Comparison of ENCODE assay signal across 8 mouse cellular contexts in genomic region chr5:135994335-135994724, GRCm38 (mm10). TPM values are rescaled to one million over a fixed set of nuclear protein-coding genes. Genes with fewer than 3 reads are reported as not detected.
DNase-seq lines count a peak whose midpoint lies in the region; ATAC-seq and TF ChIP-seq lines count a peak whose summit lies in the region.
"Had no signal": no experiment of that assay in that cellular context is flagged by ENCODE, and none has a peak within 500 bp of the region (broad histone marks: within the 10 kb centered on the region; RNA-seq: fewer than 3 reads in every experiment).

No protein-coding gene starts in this region.

- TF ChIP-seq CTCF in layer of hippocampus, adult 2 months (conservative IDR thresholded peaks at IDR 0.05), result no peak
- no peak for TF ChIP-seq CTCF in midbrain, postnatal 0 days (IDR thresholded peaks at IDR 0.05)

- no peak overlapping the region for H3K9ac ChIP-seq in forebrain, embryonic 11.5 days (ENCODE audit: low read length)
- no peak overlapping the region for H3K9ac ChIP-seq in intestine, embryonic 16.5 days (ENCODE audit: low read depth, low read length)
- H3K9ac ChIP-seq in midbrain, postnatal 0 days (replicated peaks; ENCODE audit: low read length, poor library complexity, severe bottlenecking), result no peak overlapping the region

- H3K27me3 ChIP-seq in forebrain, embryonic 11.5 days (ENCODE audit: control insufficient read depth, insufficient read depth, low read length), result no peaks in the 10 kb centered on the region
- no peaks in the 10 kb centered on the region for H3K27me3 ChIP-seq in intestine, embryonic 16.5 days (replicated peaks; ENCODE audit: control insufficient read depth, insufficient read depth, low read length)
- no peaks in the 10 kb centered on the region for H3K27me3 ChIP-seq in midbrain, postnatal 0 days (ENCODE audit: insufficient read depth, low read length)

- ATAC-seq in forebrain, embryonic 11.5 days (replicated peaks; ENCODE audit: low FRiP score), result peak; percentile 55
- ATAC-seq in intestine, embryonic 16.5 days, result peak; percentile 1; the same call in 1 of the 2 replicates
- 0 out of 2 replicates have a peak, but pooled peaks have one; percentile 18 for ATAC-seq in midbrain, postnatal 0 days (ENCODE audit: low FRiP score)

- H3K4me1 ChIP-seq in forebrain, embryonic 11.5 days (replicated peaks; ENCODE audit: control insufficient read depth, insufficient read depth, low read length), result peaks cover 5% of the 10 kb centered on the region; the same call in 1 of the 2 replicates
- peaks cover 6% of the 10 kb centered on the region for H3K4me1 ChIP-seq in intestine, embryonic 16.5 days (ENCODE audit: control insufficient read depth, insufficient read depth, low read length)
- H3K4me1 ChIP-seq in midbrain, postnatal 0 days (ENCODE audit: insufficient read depth, low read length), result peaks cover 11% of the 10 kb centered on the region; the same call in 1 of the 2 replicates

- H3K9me3 ChIP-seq in forebrain, embryonic 11.5 days (ENCODE audit: control insufficient read depth, low read length), result no peaks in the 10 kb centered on the region
- H3K9me3 ChIP-seq in intestine, embryonic 16.5 days (ENCODE audit: control insufficient read depth, low read length), result no peaks in the 10 kb centered on the region
- no peaks in the 10 kb centered on the region for H3K9me3 ChIP-seq in midbrain, postnatal 0 days (ENCODE audit: low read length)

- no peak overlapping the region for H3K4me2 ChIP-seq in forebrain, embryonic 11.5 days (ENCODE audit: low read depth, low read length, severe bottlenecking)
- H3K4me2 ChIP-seq in intestine, embryonic 16.5 days (ENCODE audit: low read depth, low read length), result no peak overlapping the region
- 0 out of 2 replicates have a peak overlapping the region, but pooled peaks have one; percentile 1 for H3K4me2 ChIP-seq in midbrain, postnatal 0 days (ENCODE audit: low read depth, low read length, poor library complexity, severe bottlenecking)

- WGBS in forebrain, embryonic 11.5 days, result 65% methylated on average over 8 of the region's 8 CpGs
- WGBS in intestine, embryonic 16.5 days, result 62% methylated on average over 8 of the region's 8 CpGs
- WGBS in midbrain, postnatal 0 days, result 61% methylated on average over 8 of the region's 8 CpGs

- H3K27ac ChIP-seq in layer of hippocampus, adult 2 months, result peak overlapping the region; percentile 96
- H3K27ac ChIP-seq in forebrain, embryonic 11.5 days (ENCODE audit: low read depth, low read length), result no peak overlapping the region
- H3K27ac ChIP-seq in intestine, embryonic 16.5 days (ENCODE audit: low read length), result no peak overlapping the region
- peak overlapping the region; percentile 85; the same call in 1 of the 2 replicates for H3K27ac ChIP-seq in midbrain, postnatal 0 days (ENCODE audit: low read depth, low read length)

- peak overlapping the region; percentile 70 for H3K4me3 ChIP-seq in layer of hippocampus, adult 2 months
- peak overlapping the region; percentile 73 for H3K4me3 ChIP-seq in forebrain, embryonic 11.5 days (ENCODE audit: low read depth, low read length)
- H3K4me3 ChIP-seq in intestine, embryonic 16.5 days (ENCODE audit: low read length), result peak overlapping the region; percentile 92
- H3K4me3 ChIP-seq in midbrain, postnatal 0 days (ENCODE audit: low read depth, low read length), result peak overlapping the region; percentile 71

- DNase-seq in layer of hippocampus, adult 2 months (ENCODE audit: low spot score in 2 of 2), result no peak
- DNase-seq in layer of hippocampus, postnatal 25 days (ENCODE audit: extremely low spot score in 1 of 2, low spot score in 1 of 2), result no peak
- no peak for DNase-seq in forebrain, embryonic 11.5 days (ENCODE audit: low spot score)
- DNase-seq in midbrain, postnatal 0 days (ENCODE audit: low spot score), result no peak
- DNase-seq in c-Kit-positive CD71-positive TER-119-positive erythroid progenitor cells, embryonic 14.5 days (ENCODE audit: low spot score), result no peak
- DNase-seq in testis, postnatal 14 days (ENCODE audit: low spot score), result no peak

- peaks cover 3% of the 10 kb centered on the region for H3K36me3 ChIP-seq in forebrain, embryonic 11.5 days (ENCODE audit: control insufficient read depth, insufficient read depth, low read length)
- H3K36me3 ChIP-seq in intestine, embryonic 16.5 days (ENCODE audit: control insufficient read depth, insufficient read depth, low read length), result 0 out of 2 replicates have a peak, but pooled peaks cover 5% of the 10 kb centered on the region
- H3K36me3 ChIP-seq in midbrain, postnatal 0 days (ENCODE audit: insufficient read depth, low read length), result no peaks in the 10 kb centered on the region

RNA-seq across cellular contexts. Expression of gene Dtx2, which starts 0.3 kb away (rescaled TPM):
- total RNA-seq in layer of hippocampus, adult 2 months (2021), result 1 to 10 TPM; 8.0 to 8.3 TPM
- 1 to 10 TPM; 7.8 to 8.2 TPM for total RNA-seq in layer of hippocampus, postnatal 25 days (2021)
- 35.4 and 37.0 TPM in 2 replicates for polyA plus RNA-seq in forebrain, embryonic 11.5 days (2014; fragmentation: Nextera tagmentation; extraction: Ambion mirVana)
- 20.6 and 21.6 TPM in 2 replicates for polyA plus RNA-seq in intestine, embryonic 16.5 days (2015; fragmentation: Nextera tagmentation; extraction: Ambion mirVana)
- total RNA-seq in midbrain, postnatal 0 days (2014; rRNA removed), result 22.3 and 25.4 TPM in 2 replicates
- polyA plus RNA-seq in midbrain, postnatal 0 days (2015; fragmentation: Nextera tagmentation; extraction: Ambion mirVana), result 20.1 and 20.5 TPM in 2 replicates

RNA-seq across cellular contexts. Expression of gene Zp3, which starts 14.4 kb away (rescaled TPM):
- total RNA-seq in layer of hippocampus, adult 2 months (2021), result not detected
- not detected for total RNA-seq in layer of hippocampus, postnatal 25 days (2021)
- polyA plus RNA-seq in forebrain, embryonic 11.5 days (2014; fragmentation: Nextera tagmentation; extraction: Ambion mirVana), result not detected in 2 replicates
- polyA plus RNA-seq in intestine, embryonic 16.5 days (2015; fragmentation: Nextera tagmentation; extraction: Ambion mirVana), result 0.68 and 1.5 TPM in 2 replicates
- 0.99 TPM in 1 of 2 replicates, not detected in the other for total RNA-seq in midbrain, postnatal 0 days (2014; rRNA removed)
- polyA plus RNA-seq in midbrain, postnatal 0 days (2015; fragmentation: Nextera tagmentation; extraction: Ambion mirVana), result 0.21 and 0.27 TPM in 2 replicates
- polyA plus RNA-seq: large intestine, adult 2 months had no signal

RNA-seq across cellular contexts. Expression of gene Ssc4d, which starts 20.0 kb away (rescaled TPM):
- total RNA-seq in layer of hippocampus, adult 2 months (2021), result 1 to 10 TPM; 1.4 to 1.9 TPM
- total RNA-seq in layer of hippocampus, postnatal 25 days (2021), result 1 to 10 TPM in 1 of 2 experiments, under 1 TPM in 1; 0.77 to 1.3 TPM
- polyA plus RNA-seq in forebrain, embryonic 11.5 days (2014; fragmentation: Nextera tagmentation; extraction: Ambion mirVana), result 1.2 and 1.5 TPM in 2 replicates
- polyA plus RNA-seq in intestine, embryonic 16.5 days (2015; fragmentation: Nextera tagmentation; extraction: Ambion mirVana), result 2.3 and 2.9 TPM in 2 replicates
- 8.0 and 8.9 TPM in 2 replicates for total RNA-seq in midbrain, postnatal 0 days (2014; rRNA removed)
- 3.6 TPM in 2 replicates for polyA plus RNA-seq in midbrain, postnatal 0 days (2015; fragmentation: Nextera tagmentation; extraction: Ambion mirVana)

RNA-seq across cellular contexts. Expression of gene Upk3b, which starts 44.0 kb away (rescaled TPM):
- total RNA-seq in layer of hippocampus, adult 2 months (2021), result not detected
- not detected for total RNA-seq in layer of hippocampus, postnatal 25 days (2021)
- polyA plus RNA-seq in forebrain, embryonic 11.5 days (2014; fragmentation: Nextera tagmentation; extraction: Ambion mirVana), result not detected in 2 replicates
- 44.4 and 47.8 TPM in 2 replicates for polyA plus RNA-seq in intestine, embryonic 16.5 days (2015; fragmentation: Nextera tagmentation; extraction: Ambion mirVana)
- not detected in 2 replicates for total RNA-seq in midbrain, postnatal 0 days (2014; rRNA removed)
- not detected in 2 replicates for polyA plus RNA-seq in midbrain, postnatal 0 days (2015; fragmentation: Nextera tagmentation; extraction: Ambion mirVana)

RNA-seq across cellular contexts. Expression of gene Ywhag, which starts 59.9 kb away (rescaled TPM):
- 1,000 to 10,000 TPM; 1,218 to 1,292 TPM for total RNA-seq in layer of hippocampus, adult 2 months (2021)
- 1,000 to 10,000 TPM; 1,286 to 1,307 TPM for total RNA-seq in layer of hippocampus, postnatal 25 days (2021)
- 147 and 161 TPM in 2 replicates for polyA plus RNA-seq in forebrain, embryonic 11.5 days (2014; fragmentation: Nextera tagmentation; extraction: Ambion mirVana)
- polyA plus RNA-seq in intestine, embryonic 16.5 days (2015; fragmentation: Nextera tagmentation; extraction: Ambion mirVana), result 137 and 144 TPM in 2 replicates
- total RNA-seq in midbrain, postnatal 0 days (2014; rRNA removed), result 357 and 411 TPM in 2 replicates
- 906 and 919 TPM in 2 replicates for polyA plus RNA-seq in midbrain, postnatal 0 days (2015; fragmentation: Nextera tagmentation; extraction: Ambion mirVana)

Comparison
In these comparisons a context has a peak if more than half of its experiments do, and no peak if none do; other contexts are left out.
1. H3K27ac ChIP-seq: peak in layer of hippocampus, adult 2 months (single experiment) and midbrain, postnatal 0 days (single experiment); none in forebrain, embryonic 11.5 days (single experiment) and intestine, embryonic 16.5 days (single experiment).
2. ATAC-seq: peak in every context shown above with its lines; median percentile 55 in forebrain, embryonic 11.5 days; 18 in midbrain, postnatal 0 days; 1 in intestine, embryonic 16.5 days.
3. Peak in every context shown above with its lines, with median percentiles within 50 percentile points of each other: H3K4me3 ChIP-seq.